Mouse (Mus musculus): ENCODE results near the gene Pdk1. TPM values are rescaled to one million over a fixed set of nuclear protein-coding genes. Genes with fewer than 3 reads are reported as not detected.

Gene Pdk1
- polyA plus RNA-seq, 1 experiment from 2014 or later: 17.6 TPM

GRCm38 (mm10) chr2:71938716-71939393 lies 65.8 kb downstream of the Pdk1 start:
- no peak overlapping the region for H3K9ac ChIP-seq (replicated peaks; ENCODE audit: low read depth, low read length)
- WGBS: 68% methylated on average over 6 of the region's 6 CpGs
- no peaks in the 10 kb centered on the region for H3K27me3 ChIP-seq (ENCODE audit: control insufficient read depth, insufficient read depth, low read length)
- no peaks in the 10 kb centered on the region for H3K36me3 ChIP-seq (ENCODE audit: control insufficient read depth, insufficient read depth, low read length)
- H3K4me1 ChIP-seq (ENCODE audit: control insufficient read depth, insufficient read depth, low read length): no peaks in the 10 kb centered on the region
- no peak overlapping the region for H3K4me2 ChIP-seq (ENCODE audit: low read depth, low read length)
- no peak overlapping the region for H3K4me3 ChIP-seq (ENCODE audit: low read depth, low read length)
- no peaks in the 10 kb centered on the region for H3K9me3 ChIP-seq (ENCODE audit: control insufficient read depth, low read length)
- H3K27ac ChIP-seq (ENCODE audit: low read depth, low read length): no peak overlapping the region
- ATAC-seq (ENCODE audit: low read depth): no peak

GRCm38 (mm10) chr2:71941005-71941720 lies 68.1 kb downstream of the Pdk1 start:
- no peak for ATAC-seq (ENCODE audit: low read depth)
- no peaks in the 10 kb centered on the region for H3K4me1 ChIP-seq (ENCODE audit: control insufficient read depth, insufficient read depth, low read length)
- H3K27me3 ChIP-seq (ENCODE audit: control insufficient read depth, insufficient read depth, low read length): no peaks in the 10 kb centered on the region
- no peaks in the 10 kb centered on the region for H3K9me3 ChIP-seq (ENCODE audit: control insufficient read depth, low read length)
- H3K27ac ChIP-seq (ENCODE audit: low read depth, low read length): no peak overlapping the region
- no peaks in the 10 kb centered on the region for H3K36me3 ChIP-seq (ENCODE audit: control insufficient read depth, insufficient read depth, low read length)
- H3K4me2 ChIP-seq (ENCODE audit: low read depth, low read length): no peak overlapping the region
- WGBS: 94% methylated on average over 3 of the region's 3 CpGs
- H3K4me3 ChIP-seq (ENCODE audit: low read depth, low read length): no peak overlapping the region
- H3K9ac ChIP-seq (replicated peaks; ENCODE audit: low read depth, low read length): no peak overlapping the region

GRCm38 (mm10) chr2:71941721-71942087 lies 68.7 kb downstream of the Pdk1 start:
- Histone ChIP-seq H3K9me3 (ENCODE audit: control insufficient read depth, low read length) (no peaks in the 10 kb centered on the region), H3K4me1 (ENCODE audit: control insufficient read depth, insufficient read depth, low read length) (no peaks in the 10 kb centered on the region), H3K9ac (replicated peaks; ENCODE audit: low read depth, low read length) (no peak overlapping the region), H3K4me2 (ENCODE audit: low read depth, low read length) (no peak overlapping the region), H3K4me3 (ENCODE audit: low read depth, low read length) (no peak overlapping the region), H3K27ac (ENCODE audit: low read depth, low read length) (no peak overlapping the region), H3K36me3 (ENCODE audit: control insufficient read depth, insufficient read depth, low read length) (no peaks in the 10 kb centered on the region), H3K27me3 (ENCODE audit: control insufficient read depth, insufficient read depth, low read length) (no peaks in the 10 kb centered on the region)
- ATAC-seq (ENCODE audit: low read depth): no peak
- 91% methylated on average over 5 of the region's 5 CpGs for WGBS

- H3K4me1 ChIP-seq (ENCODE audit: control insufficient read depth, insufficient read depth, low read length): no peaks in the 10 kb centered on the region
- no peaks in the 10 kb centered on the region for H3K27me3 ChIP-seq (ENCODE audit: control insufficient read depth, insufficient read depth, low read length)
- 79% methylated on average over 4 of the region's 4 CpGs for WGBS
- H3K27ac ChIP-seq (ENCODE audit: low read depth, low read length): no peak overlapping the region
- H3K4me3 ChIP-seq (ENCODE audit: low read depth, low read length): no peak overlapping the region
- no peak overlapping the region for H3K9ac ChIP-seq (replicated peaks; ENCODE audit: low read depth, low read length)
- no peak overlapping the region for H3K4me2 ChIP-seq (ENCODE audit: low read depth, low read length)
- H3K9me3 ChIP-seq (ENCODE audit: control insufficient read depth, low read length): no peaks in the 10 kb centered on the region
- no peak for ATAC-seq (ENCODE audit: low read depth)
- H3K36me3 ChIP-seq (ENCODE audit: control insufficient read depth, insufficient read depth, low read length): no peaks in the 10 kb centered on the region
Observed at GRCm38 (mm10) chr2:71951212-71951611, 78.2 kb downstream of the Pdk1 start.

Other genes starting within 250 kb of the Pdk1 start
- 21.5 and 36.9 TPM in 2 replicates for gene Itga6, start 127.6 kb upstream of the Pdk1 start, polyA plus RNA-seq (2014; fragmentation: Nextera tagmentation; extraction: Ambion mirVana)
- gene Rapgef4, start 108.0 kb downstream of the Pdk1 start, polyA plus RNA-seq (2014; fragmentation: Nextera tagmentation; extraction: Ambion mirVana): 32.0 and 39.6 TPM in 2 replicates